Mouse (Mus musculus) gastrocnemius, adult 8-10 months (tissue): ENCODE results near the gene Pafah1b2. TPM values are rescaled to one million over a fixed set of nuclear protein-coding genes. Genes with fewer than 3 reads are reported as not detected.

Source experiments
- DNase-seq, 2 experiments: peaks; one replicate each; pipeline ENCODE4 v3.0.0; 2022; ENCODE audit warnings: low spot score in 2 of 2
- total RNA-seq, 4 experiments: library from RNA; stranded (reverse); gene quantifications; 2 replicates each; pipeline ENCODE4 v1.2.4; 2022

Gene Pafah1b2
- total RNA-seq, 4 experiments from 2014 or later: 19.1 to 25.8 (median 23.2) TPM

GRCm38 (mm10) chr9:46026058-46026849 lies 13.8 kb upstream of the Pafah1b2 start:
- DNase-seq: no peak

GRCm38 (mm10) chr9:46023591-46023990 lies 11.1 kb upstream of the Pafah1b2 start:
- DNase-seq: peak; percentile 34 to 46

- no peak for DNase-seq
Measured at GRCm38 (mm10) chr9:46019975-46020374, 7.5 kb upstream of the Pafah1b2 start.

GRCm38 (mm10) chr9:46018316-46018715 lies 5.8 kb upstream of the Pafah1b2 start:
- DNase-seq: no peak

GRCm38 (mm10) chr9:46016417-46016816 lies 3.9 kb upstream of the Pafah1b2 start:
- DNase-seq: no peak

GRCm38 (mm10) chr9:46015831-46016230 lies 3.3 kb upstream of the Pafah1b2 start:
- DNase-seq: peak; percentile 17 to 37

GRCm38 (mm10) chr9:46015081-46015551 lies 2.6 kb upstream of the Pafah1b2 start:
- peak; percentile 62 to 74 for DNase-seq

- peak in 1 of 2 experiments; percentile 11 for DNase-seq
Measured at GRCm38 (mm10) chr9:46014251-46014681, 1.8 kb upstream of the Pafah1b2 start.

- no peak for DNase-seq
Measured at GRCm38 (mm10) chr9:46013616-46014015, 1.1 kb upstream of the Pafah1b2 start.

GRCm38 (mm10) chr9:46013009-46013586 lies 608 bp upstream of the Pafah1b2 start:
- DNase-seq: peak in 1 of 2 experiments; percentile 17

- DNase-seq: no peak
Measured at GRCm38 (mm10) chr9:46011094-46011970, 1.2 kb downstream of the Pafah1b2 start.

GRCm38 (mm10) chr9:46009669-46009983 lies 2.9 kb downstream of the Pafah1b2 start:
- no peak for DNase-seq

GRCm38 (mm10) chr9:46008931-46009668 lies 3.4 kb downstream of the Pafah1b2 start:
- DNase-seq: no peak

GRCm38 (mm10) chr9:46006224-46006623 lies 6.3 kb downstream of the Pafah1b2 start:
- no peak for DNase-seq

GRCm38 (mm10) chr9:46004529-46004928 lies 8.0 kb downstream of the Pafah1b2 start:
- DNase-seq: no peak

GRCm38 (mm10) chr9:46003729-46004128 lies 8.8 kb downstream of the Pafah1b2 start:
- DNase-seq: peak; percentile 54

- DNase-seq: no peak
Measured at GRCm38 (mm10) chr9:45999009-45999408, 13.5 kb downstream of the Pafah1b2 start.

- DNase-seq: peak; percentile 53 to 57
Measured at GRCm38 (mm10) chr9:45985229-45985567, 27.3 kb downstream of the Pafah1b2 start.

- peak; percentile 77 to 83 for DNase-seq
Measured at GRCm38 (mm10) chr9:45984409-45985228, 27.9 kb downstream of the Pafah1b2 start.

- peak in 1 of 2 experiments; percentile 10 for DNase-seq
Measured at GRCm38 (mm10) chr9:45983676-45984408, 28.6 kb downstream of the Pafah1b2 start.
